In genomic region chr2:113534489-113534888, GRCm38 (mm10) we compare ENCODE assay signal across 12 mouse cellular contexts.
A peak's percentile ranks its signal among the peaks of the same experiment; 100 is the strongest.
DNase-seq lines count a peak whose midpoint lies in the region; ATAC-seq and TF ChIP-seq lines count a peak whose summit lies in the region.
"Had no signal": no experiment of that assay in that cellular context is flagged by ENCODE, and none has a peak within 500 bp of the region (broad histone marks: within the 10 kb centered on the region; RNA-seq: fewer than 3 reads in every experiment).

No protein-coding gene starts in this region.

- no peak overlapping the region for H3K27ac ChIP-seq in kidney, postnatal 0 days
- peak overlapping the region; percentile 45 for H3K27ac ChIP-seq in small intestine, adult 2 months (ENCODE audit: insufficient read depth, low read depth, low read length)
- no peak overlapping the region for H3K27ac ChIP-seq in hindbrain, embryonic 12.5 days
- H3K27ac ChIP-seq in midbrain, embryonic 16.5 days (ENCODE audit: low read length): no peak overlapping the region
- H3K27ac ChIP-seq: limb, embryonic 10.5 days; neural tube, embryonic 15.5 days had no signal

- H3K27me3 ChIP-seq in kidney, postnatal 0 days (ENCODE audit: insufficient read depth, low read length): no peaks in the 10 kb centered on the region
- H3K27me3 ChIP-seq in small intestine, adult 2 months (ENCODE audit: control insufficient read depth, insufficient read depth, low read length): no peaks in the 10 kb centered on the region
- no peaks in the 10 kb centered on the region for H3K27me3 ChIP-seq in hindbrain, embryonic 12.5 days
- no peaks in the 10 kb centered on the region for H3K27me3 ChIP-seq in midbrain, embryonic 16.5 days (ENCODE audit: control insufficient read depth, insufficient read depth, low read depth, low read length)
- H3K27me3 ChIP-seq: neural tube, embryonic 15.5 days had no signal

- no peak overlapping the region for H3K4me3 ChIP-seq in kidney, postnatal 0 days (replicated peaks; ENCODE audit: low read depth, low read length)
- no peak overlapping the region for H3K4me3 ChIP-seq in small intestine, adult 2 months (ENCODE audit: low read depth, low read length)
- no peak overlapping the region for H3K4me3 ChIP-seq in hindbrain, embryonic 12.5 days
- no peak overlapping the region for H3K4me3 ChIP-seq in midbrain, embryonic 16.5 days (ENCODE audit: low read depth, low read length)
- H3K4me3 ChIP-seq: limb, embryonic 10.5 days; neural tube, embryonic 15.5 days had no signal

- no peak overlapping the region for H3K4me2 ChIP-seq in kidney, postnatal 0 days (ENCODE audit: low read length)
- no peak overlapping the region for H3K4me2 ChIP-seq in hindbrain, embryonic 12.5 days (replicated peaks)
- H3K4me2 ChIP-seq in midbrain, embryonic 16.5 days (ENCODE audit: low read length): no peak overlapping the region
- H3K4me2 ChIP-seq: neural tube, embryonic 15.5 days had no signal

- no peak for ATAC-seq in kidney, postnatal 0 days (replicated peaks; ENCODE audit: low FRiP score, low read depth)
- ATAC-seq in hindbrain, embryonic 12.5 days (ENCODE audit: low FRiP score): no peak
- no peak for ATAC-seq in midbrain, embryonic 16.5 days
- ATAC-seq: CD4-positive, CD25-positive, alpha-beta regulatory T cell, adult 4 months had no signal

- TF ChIP-seq POLR2A in small intestine, adult 2 months (IDR thresholded peaks at IDR 0.05; ENCODE audit: low read depth, low read length): no peak

- no peaks in the 10 kb centered on the region for H3K36me3 ChIP-seq in kidney, postnatal 0 days (ENCODE audit: insufficient read depth, low read length)
- peaks cover 8% of the 10 kb centered on the region for H3K36me3 ChIP-seq in small intestine, adult 2 months (ENCODE audit: control insufficient read depth, insufficient read depth, low read length)
- H3K36me3 ChIP-seq in hindbrain, embryonic 12.5 days: no peaks in the 10 kb centered on the region
- no peaks in the 10 kb centered on the region for H3K36me3 ChIP-seq in midbrain, embryonic 16.5 days (ENCODE audit: control insufficient read depth, insufficient read depth, low read length)
- H3K36me3 ChIP-seq: limb, embryonic 10.5 days; neural tube, embryonic 15.5 days had no signal

- peak; percentile 68 for DNase-seq in kidney, postnatal 0 days (ENCODE audit: low spot score)
- no peak for DNase-seq in kidney, adult 8-10 months
- peak; percentile 72 to 91 for DNase-seq in adrenal gland, adult (ENCODE audit: inconsistent age in 2 of 2, low spot score in 1 of 2)
- peak; percentile 37 for DNase-seq in heart, postnatal 4 days
- no peak for DNase-seq in layer of hippocampus, postnatal 36 days
- DNase-seq: cerebellum, adult 9-11 months had no signal

- H3K4me1 ChIP-seq in kidney, postnatal 0 days (replicated peaks; ENCODE audit: insufficient read depth, low read length): 0 out of 2 replicates have a peak, but pooled peaks cover 2% of the 10 kb centered on the region
- H3K4me1 ChIP-seq in small intestine, adult 2 months (ENCODE audit: control insufficient read depth, insufficient read depth, insufficient read length, low read length): peaks cover 6% of the 10 kb centered on the region; the same call in 1 of the 2 replicates
- H3K4me1 ChIP-seq in hindbrain, embryonic 12.5 days: peaks cover 5% of the 10 kb centered on the region
- 0 out of 2 replicates have a peak, but pooled peaks cover 3% of the 10 kb centered on the region for H3K4me1 ChIP-seq in midbrain, embryonic 16.5 days (ENCODE audit: control insufficient read depth, insufficient read depth, low read length)

- no peaks in the 10 kb centered on the region for H3K9me3 ChIP-seq in kidney, postnatal 0 days (replicated peaks; ENCODE audit: low read length)
- no peaks in the 10 kb centered on the region for H3K9me3 ChIP-seq in hindbrain, embryonic 12.5 days (replicated peaks)
- no peaks in the 10 kb centered on the region for H3K9me3 ChIP-seq in midbrain, embryonic 16.5 days (replicated peaks; ENCODE audit: control insufficient read depth, low read length, poor library complexity, severe bottlenecking)
- H3K9me3 ChIP-seq: limb, embryonic 10.5 days; neural tube, embryonic 15.5 days had no signal

- H3K9ac ChIP-seq in kidney, postnatal 0 days (ENCODE audit: low read depth, low read length): no peak overlapping the region
- H3K9ac ChIP-seq in hindbrain, embryonic 12.5 days: no peak overlapping the region
- H3K9ac ChIP-seq in midbrain, embryonic 16.5 days (ENCODE audit: low read depth, low read length): no peak overlapping the region
- H3K9ac ChIP-seq: neural tube, embryonic 15.5 days had no signal

- 61% methylated on average over 6 of the region's 6 CpGs for WGBS in kidney, postnatal 0 days
- 55% methylated on average over 6 of the region's 6 CpGs for WGBS in small intestine, adult 2 months
- 58% methylated on average over 6 of the region's 6 CpGs for WGBS in hindbrain, embryonic 12.5 days
- WGBS in midbrain, embryonic 16.5 days: 45% methylated on average over 6 of the region's 6 CpGs

- TF ChIP-seq CTCF in kidney, postnatal 0 days (IDR thresholded peaks at IDR 0.05; ENCODE audit: low read depth): no peak
- no peak for TF ChIP-seq CTCF in small intestine, adult 2 months (IDR thresholded peaks at IDR 0.05; ENCODE audit: extremely low read depth, insufficient read length, insufficient replicate concordance, low read depth, low read length)

Comparison
In these comparisons a context has a peak if more than half of its experiments do, and no peak if none do; other contexts are left out.
1. DNase-seq: peak in kidney, postnatal 0 days (single experiment), adrenal gland, adult (2 of 2) and heart, postnatal 4 days (single experiment); none in kidney, adult 8-10 months (0 of 2) and layer of hippocampus, postnatal 36 days (0 of 2).